Mouse (Mus musculus): ENCODE measurements around the gene Usp6nl.

Gene Usp6nl

GRCm38 (mm10) chr2:6322376-6322901, at the start of gene Usp6nl:
TSS of gene Usp6nl (plus strand) at chr2:6322667.
- peak; percentile 81 to 85 for DNase-seq

- peak; percentile 76 to 78 for DNase-seq
These were observed 49.0 kb upstream of the Usp6nl start for GRCm38 (mm10) chr2:6273392-6273845.

- DNase-seq: peak; percentile 39
These were observed 43.5 kb upstream of the Usp6nl start for GRCm38 (mm10) chr2:6278813-6279530.

- peak in 1 of 2 experiments; percentile 24 for DNase-seq
These were observed 42.7 kb upstream of the Usp6nl start for GRCm38 (mm10) chr2:6279614-6280301.

GRCm38 (mm10) chr2:6283569-6283968, 38.9 kb upstream of the Usp6nl start:
- DNase-seq: no peak

GRCm38 (mm10) chr2:6284784-6285183, 37.7 kb upstream of the Usp6nl start:
- no peak for DNase-seq

- no peak for DNase-seq
These were observed 36.7 kb upstream of the Usp6nl start for GRCm38 (mm10) chr2:6285794-6286193.

GRCm38 (mm10) chr2:6293825-6294444, 28.5 kb upstream of the Usp6nl start:
- DNase-seq: no peak

- DNase-seq: peak; percentile 50 to 54
These were observed 27.4 kb upstream of the Usp6nl start for GRCm38 (mm10) chr2:6294993-6295628.

- no peak for DNase-seq
These were observed 17.7 kb upstream of the Usp6nl start for GRCm38 (mm10) chr2:6304768-6305167.

GRCm38 (mm10) chr2:6306861-6307260, 15.6 kb upstream of the Usp6nl start:
- DNase-seq: no peak

- DNase-seq: peak; percentile 73 to 80
These were observed 13.1 kb upstream of the Usp6nl start for GRCm38 (mm10) chr2:6309373-6309821.

GRCm38 (mm10) chr2:6312764-6313163, 9.7 kb upstream of the Usp6nl start:
- DNase-seq: no peak

- no peak for DNase-seq
These were observed 8.7 kb upstream of the Usp6nl start for GRCm38 (mm10) chr2:6313733-6314132.

GRCm38 (mm10) chr2:6320153-6320552, 2.3 kb upstream of the Usp6nl start:
- no peak for DNase-seq

- no peak for DNase-seq
These were observed 595 bp upstream of the Usp6nl start for GRCm38 (mm10) chr2:6321769-6322375.

GRCm38 (mm10) chr2:6322938-6323521, 563 bp downstream of the Usp6nl start:
- DNase-seq: peak; percentile 64 to 67

GRCm38 (mm10) chr2:6325646-6326045, 3.2 kb downstream of the Usp6nl start:
- no peak for DNase-seq

- DNase-seq: no peak
These were observed 6.5 kb downstream of the Usp6nl start for GRCm38 (mm10) chr2:6328927-6329326.

- DNase-seq: peak; percentile 36 to 52
These were observed 8.3 kb downstream of the Usp6nl start for GRCm38 (mm10) chr2:6330756-6331155.

- DNase-seq: no peak
These were observed 9.1 kb downstream of the Usp6nl start for GRCm38 (mm10) chr2:6331324-6332137.
